Mouse (Mus musculus) regulatory T cell (primary cell): ENCODE measurements around the gene Uvssa.

Source experiments
- in situ Hi-C: fragments of 300-600 bp; cut with MboI, MseI; formaldehyde crosslinking; loops from one replicate; pipeline ENCODE4 v1.15.1; 2025; ENCODE audit warnings: high pct_unique_total_duplicates

Gene Uvssa

GRCm38 (mm10) chr5:33435941-33436340, 57.6 kb downstream of the Uvssa start:
- in situ Hi-C loops, result loop anchor here (25.0 kb wide), 1 partner anchor 1024 kb away; no protein-coding TSS in a partner anchor

- in situ Hi-C loops, result loop anchor here (25.0 kb wide), 1 partner anchor 1026 kb away; no protein-coding TSS in a partner anchor
These were observed 59.9 kb downstream of the Uvssa start for GRCm38 (mm10) chr5:33438214-33438613.

GRCm38 (mm10) chr5:33442927-33443710, 64.8 kb downstream of the Uvssa start:
- in situ Hi-C loops, result loop anchor here (25.0 kb wide), 1 partner anchor 1031 kb away; no protein-coding TSS in a partner anchor

- in situ Hi-C loops, result loop anchor here (25.0 kb wide), 1 partner anchor 1031 kb away; no protein-coding TSS in a partner anchor
These were observed 65.4 kb downstream of the Uvssa start for GRCm38 (mm10) chr5:33443794-33444193.

- in situ Hi-C loops, result no loop called here
These were observed 77.4 kb downstream of the Uvssa start for GRCm38 (mm10) chr5:33455737-33456136.

- in situ Hi-C loops, result no loop called here
These were observed 79.8 kb downstream of the Uvssa start for GRCm38 (mm10) chr5:33458132-33458622.

- in situ Hi-C loops, result no loop called here
These were observed 80.8 kb downstream of the Uvssa start for GRCm38 (mm10) chr5:33459111-33459510.

GRCm38 (mm10) chr5:33464390-33464789, 86.0 kb downstream of the Uvssa start:
- in situ Hi-C loops, result no loop called here

- in situ Hi-C loops, result no loop called here
These were observed 87.1 kb downstream of the Uvssa start for GRCm38 (mm10) chr5:33465464-33465863.
